Mouse (Mus musculus): ENCODE measurements around the gene Napsa. TPM values are rescaled to one million over a fixed set of nuclear protein-coding genes. Genes with fewer than 3 reads are reported as not detected.

Gene Napsa
- total RNA-seq, 2 experiments from 2014 or later = not detected

DNA sequence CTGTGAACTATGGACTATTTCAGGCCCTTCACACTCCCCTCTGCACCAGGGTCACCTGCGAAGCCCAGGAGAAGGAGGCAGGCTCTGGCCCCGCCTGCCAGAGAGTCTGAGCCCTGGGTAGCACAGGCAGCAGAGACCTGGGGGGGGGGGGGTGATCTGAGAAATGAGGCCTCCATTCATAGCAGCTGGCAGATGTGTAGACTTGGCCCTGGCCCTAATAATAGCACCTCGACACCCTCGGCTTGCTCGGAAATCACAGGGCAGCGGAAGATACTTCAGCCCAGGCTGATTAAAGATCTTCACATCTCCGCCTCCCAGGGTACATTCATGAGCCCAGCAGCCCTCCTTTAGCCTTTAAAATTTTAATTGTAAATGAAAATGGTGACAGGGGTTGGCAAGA lies 40.0 kb downstream of the Napsa start:
- intact Hi-C loops (cut with DNase I; ENCODE audit: low total_unique reads) = no loop called here
- DNase-seq = no peak

DNA sequence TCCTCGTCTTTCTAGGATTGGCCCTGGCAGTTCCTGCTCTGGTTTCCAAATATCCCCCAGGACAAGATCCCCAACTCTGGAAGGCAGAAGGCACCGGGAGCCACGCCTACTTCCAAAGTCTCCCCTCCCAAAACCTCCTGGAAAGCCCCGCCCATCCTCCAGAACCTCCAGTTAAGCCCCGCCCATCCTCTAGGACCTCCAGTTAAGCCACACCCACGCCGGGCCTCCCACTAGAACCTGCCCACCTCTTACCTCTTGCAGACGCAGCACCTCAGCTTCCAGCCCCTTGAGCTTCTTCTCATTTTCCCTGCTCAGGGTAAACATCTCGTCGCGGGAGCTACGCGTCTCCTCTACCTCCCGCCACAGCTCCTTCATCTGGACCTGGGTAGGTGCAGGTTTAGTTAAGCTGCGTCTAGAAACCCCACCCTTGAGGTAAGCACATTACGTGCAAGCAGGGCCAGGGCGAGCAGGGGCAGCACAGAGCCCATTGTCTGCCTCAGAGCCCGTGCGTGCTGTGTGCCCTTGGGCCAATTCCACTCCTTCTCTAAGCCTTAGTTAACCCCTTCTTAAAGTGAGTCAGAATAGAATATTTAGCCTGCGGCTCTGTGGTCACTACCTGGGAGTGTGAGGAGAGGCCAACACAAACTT lies 42.0 kb downstream of the Napsa start:
- intact Hi-C loops (cut with DNase I; ENCODE audit: low total_unique reads) = no loop called here

DNA sequence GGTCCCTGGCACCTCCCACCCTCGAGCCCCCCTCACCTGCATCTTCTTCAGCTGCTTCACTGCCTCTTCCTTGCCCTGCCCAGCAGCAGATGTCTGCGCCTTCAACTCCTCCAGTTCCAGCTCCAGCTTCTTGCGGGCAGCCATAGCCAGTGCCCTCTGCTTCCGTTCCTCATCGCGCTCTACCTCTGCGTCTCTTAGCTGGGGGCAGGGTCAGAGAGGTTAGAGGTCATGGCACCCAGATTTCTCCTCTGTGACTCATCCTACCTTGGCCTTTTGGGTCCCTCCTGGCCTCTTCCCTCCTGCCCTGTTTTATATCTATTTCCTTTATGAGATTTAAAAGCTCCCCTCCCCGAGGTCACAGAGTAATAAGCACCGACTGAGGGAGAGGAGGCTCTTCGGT lies 43.1 kb downstream of the Napsa start:
- no peak for DNase-seq
- intact Hi-C loops (cut with DNase I; ENCODE audit: low total_unique reads) = no loop called here

More for the DNA sequence above, 42.0 kb downstream of the Napsa start:
- DNase-seq = no peak

DNA sequence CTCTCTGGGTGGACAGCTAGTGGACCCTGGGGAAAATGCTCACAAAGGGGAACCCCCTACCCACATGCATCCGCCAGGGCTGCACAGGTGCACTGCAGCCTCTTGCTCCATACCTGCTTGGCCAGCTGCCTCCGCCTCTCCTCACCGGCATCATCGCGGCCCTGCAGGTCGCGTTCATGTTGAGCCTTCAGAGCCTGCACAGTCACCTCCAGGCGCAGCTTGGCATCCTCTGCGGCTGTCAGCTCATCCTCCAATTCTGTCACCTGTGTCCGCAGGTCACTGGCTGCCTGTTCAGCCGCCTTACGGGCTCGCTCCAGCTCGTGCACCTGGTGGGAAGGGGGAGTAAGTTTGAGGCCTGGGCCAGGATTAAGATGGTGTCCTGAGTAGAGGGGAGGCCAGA lies 43.8 kb downstream of the Napsa start:
- no peak for DNase-seq
- intact Hi-C loops (cut with DNase I; ENCODE audit: low total_unique reads) = no loop called here

DNA sequence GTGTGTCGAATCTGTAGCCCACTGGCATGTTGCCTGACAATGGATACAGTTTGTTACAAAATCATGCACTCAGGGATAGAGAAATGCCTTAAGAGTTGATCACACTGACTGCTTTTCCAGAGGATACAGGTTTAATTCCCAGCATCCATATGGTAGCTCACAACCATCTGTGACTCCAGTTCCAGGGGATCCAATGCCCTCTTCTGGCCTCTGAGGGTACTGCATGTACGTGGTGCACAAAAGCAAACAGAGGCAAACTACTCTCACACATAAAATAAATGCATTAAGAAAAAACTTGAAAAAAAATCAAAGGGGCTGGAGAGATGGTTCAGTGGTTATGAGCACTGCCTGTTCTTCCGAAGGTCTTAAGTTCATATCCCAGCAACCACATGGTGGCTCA lies 44.9 kb downstream of the Napsa start:
- no peak for DNase-seq
- intact Hi-C loops (cut with DNase I; ENCODE audit: low total_unique reads) = no loop called here

DNA sequence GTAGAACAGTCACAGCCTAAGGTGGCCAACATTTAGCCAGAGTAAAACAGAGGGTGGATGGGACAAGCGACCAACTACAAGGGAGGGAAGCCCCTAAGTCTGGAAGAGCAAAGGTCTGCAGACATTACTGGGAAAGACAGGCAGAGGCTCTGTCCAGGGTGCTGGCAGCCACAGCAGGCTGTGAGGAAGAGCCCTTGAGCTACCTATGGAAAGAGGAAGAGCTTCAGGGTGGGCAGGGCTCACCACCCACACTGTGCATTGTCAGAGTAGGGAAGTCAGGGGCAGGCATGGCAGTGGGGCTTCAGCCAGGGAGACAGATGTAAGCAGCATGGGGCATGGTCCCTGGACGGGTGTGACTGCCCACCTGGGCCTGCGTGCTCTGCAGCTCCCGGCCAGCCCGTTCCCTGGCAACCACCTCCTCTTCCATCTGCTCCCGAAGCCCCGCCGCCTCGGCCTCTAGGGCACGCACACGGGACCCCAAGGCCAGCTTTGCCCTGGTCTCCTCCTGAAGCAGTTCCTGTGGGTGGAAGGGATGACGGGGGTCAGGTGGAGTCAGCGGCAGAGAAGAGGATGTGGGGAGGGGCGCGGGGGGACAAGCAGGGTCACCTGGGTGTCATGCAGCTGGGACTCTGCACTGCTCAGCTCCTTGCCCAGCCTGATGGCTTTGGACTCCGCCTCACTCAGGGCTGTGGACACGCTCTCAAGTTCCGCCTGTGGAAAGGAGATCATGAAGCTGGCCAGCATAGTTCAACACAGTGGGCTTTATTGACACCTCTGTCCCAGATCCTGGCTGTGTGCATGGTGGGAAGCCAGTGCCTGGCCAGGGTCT lies 51.7 kb downstream of the Napsa start:
- DNase-seq = no peak
- intact Hi-C loops (cut with DNase I; ENCODE audit: low total_unique reads) = no loop called here

DNA sequence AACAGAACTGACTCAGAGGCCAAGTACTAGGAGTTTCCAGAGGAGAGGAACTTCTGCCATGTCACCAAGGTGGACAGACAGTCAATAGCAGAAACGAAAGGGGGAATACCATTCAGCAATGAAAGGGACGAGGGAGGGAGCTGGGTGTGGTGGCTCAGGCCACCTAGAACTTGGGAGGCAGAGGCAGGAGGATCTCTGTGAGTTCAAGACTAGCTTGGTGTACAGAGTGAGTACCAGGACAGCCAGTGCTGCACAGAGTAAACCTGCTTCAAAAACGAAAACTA lies 52.3 kb downstream of the Napsa start:
- DNase-seq = no peak
- intact Hi-C loops (cut with DNase I; ENCODE audit: low total_unique reads) = no loop called here

DNA sequence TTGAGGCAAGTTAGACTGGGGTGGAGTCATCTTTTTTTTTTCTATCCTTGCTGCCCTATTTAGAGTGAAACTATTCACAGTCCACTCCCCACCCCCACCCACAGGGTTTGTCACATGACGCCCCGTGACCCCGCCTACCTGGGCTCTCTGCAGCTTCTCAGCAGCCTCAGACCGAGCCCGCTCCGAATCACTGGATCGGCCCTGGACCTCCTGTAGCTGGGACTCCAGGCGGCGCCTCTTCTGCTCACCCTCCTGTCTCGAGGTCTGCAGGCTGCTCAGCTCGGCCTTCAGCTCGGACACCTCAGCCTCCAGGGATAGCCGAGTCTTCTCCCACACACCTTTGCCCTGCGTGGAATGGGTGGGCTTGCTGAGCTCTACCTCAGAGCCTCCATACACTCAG lies 52.6 kb downstream of the Napsa start:
- DNase-seq = no peak
- intact Hi-C loops (cut with DNase I; ENCODE audit: low total_unique reads) = no loop called here

DNA sequence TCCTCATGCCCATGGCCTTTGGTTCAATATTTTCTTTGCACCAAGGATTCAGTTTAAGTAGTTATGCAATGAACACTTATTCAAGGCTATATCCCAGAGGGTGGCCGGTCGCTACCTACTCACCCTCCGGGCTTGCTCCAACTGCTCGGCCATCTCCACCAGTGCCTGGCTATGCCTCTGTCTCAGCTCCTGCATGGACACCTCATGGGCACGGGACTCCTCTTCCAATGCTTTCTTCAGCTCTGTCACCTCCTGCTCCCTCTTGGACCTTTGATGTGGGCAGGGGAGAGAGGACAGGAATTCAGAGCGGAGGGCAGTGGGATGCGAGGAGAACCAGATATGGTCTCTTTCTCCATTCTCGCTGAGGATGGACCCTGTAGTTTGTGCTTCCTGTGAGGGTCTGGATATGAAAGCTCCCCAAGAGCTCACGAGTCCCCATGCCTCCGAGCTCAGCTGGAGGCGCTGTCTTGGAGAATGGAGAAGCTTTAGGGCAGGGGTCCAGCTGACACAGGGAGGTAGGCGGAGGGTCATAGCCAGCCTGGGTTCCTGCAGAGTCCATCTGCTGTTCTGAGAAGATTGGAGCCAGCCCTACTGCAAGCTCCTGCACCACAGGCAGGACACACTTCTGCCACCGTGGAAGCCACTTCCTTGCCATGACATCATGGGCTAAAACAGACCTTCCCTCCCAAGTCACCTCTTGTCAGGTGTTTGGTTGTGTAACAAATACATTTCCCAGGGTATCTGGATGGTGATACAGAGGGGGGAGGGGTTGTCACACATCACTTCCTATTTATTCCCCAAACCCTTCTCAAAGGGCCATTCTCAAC lies 53.3 kb downstream of the Napsa start:
- no peak for DNase-seq
- intact Hi-C loops (cut with DNase I; ENCODE audit: low total_unique reads) = no loop called here

DNA sequence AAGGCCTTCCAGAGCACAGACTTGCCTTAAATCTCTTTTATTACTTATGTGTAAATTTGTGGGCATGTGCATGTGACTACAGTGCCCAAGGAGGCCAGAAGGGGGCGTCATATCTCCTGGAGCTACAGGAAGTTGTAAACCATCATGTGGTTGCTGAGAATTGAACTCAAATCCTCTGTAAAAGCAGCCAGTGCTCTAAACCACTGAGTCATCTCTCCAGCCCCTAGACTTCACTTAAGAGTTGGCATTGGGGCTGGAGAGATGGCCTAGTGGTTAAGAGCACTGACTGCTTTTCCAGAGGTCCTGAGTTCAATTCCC lies 53.8 kb downstream of the Napsa start:
- DNase-seq = no peak
- intact Hi-C loops (cut with DNase I; ENCODE audit: low total_unique reads) = no loop called here

DNA sequence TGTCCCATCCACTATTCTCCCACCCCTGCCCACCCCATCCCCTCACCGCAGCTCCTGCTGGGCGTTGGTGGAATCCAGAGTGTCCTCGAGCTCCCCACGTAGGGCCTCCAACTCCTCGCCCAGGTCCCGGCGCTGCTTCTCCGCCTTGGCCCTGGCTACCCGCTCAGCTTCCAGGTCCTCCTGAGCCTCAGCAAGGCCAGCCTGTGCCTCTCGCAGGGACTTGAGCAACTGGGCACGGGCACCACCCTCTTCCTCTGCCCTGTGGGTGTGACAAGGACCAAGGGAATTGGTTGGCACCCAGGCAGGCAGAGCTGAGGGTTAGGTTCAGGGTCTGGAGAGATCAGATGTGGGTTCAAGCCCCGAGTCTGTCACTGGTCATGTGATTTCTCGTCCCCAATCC lies 54.8 kb downstream of the Napsa start:
- no peak for DNase-seq
- intact Hi-C loops (cut with DNase I; ENCODE audit: low total_unique reads) = no loop called here

DNA sequence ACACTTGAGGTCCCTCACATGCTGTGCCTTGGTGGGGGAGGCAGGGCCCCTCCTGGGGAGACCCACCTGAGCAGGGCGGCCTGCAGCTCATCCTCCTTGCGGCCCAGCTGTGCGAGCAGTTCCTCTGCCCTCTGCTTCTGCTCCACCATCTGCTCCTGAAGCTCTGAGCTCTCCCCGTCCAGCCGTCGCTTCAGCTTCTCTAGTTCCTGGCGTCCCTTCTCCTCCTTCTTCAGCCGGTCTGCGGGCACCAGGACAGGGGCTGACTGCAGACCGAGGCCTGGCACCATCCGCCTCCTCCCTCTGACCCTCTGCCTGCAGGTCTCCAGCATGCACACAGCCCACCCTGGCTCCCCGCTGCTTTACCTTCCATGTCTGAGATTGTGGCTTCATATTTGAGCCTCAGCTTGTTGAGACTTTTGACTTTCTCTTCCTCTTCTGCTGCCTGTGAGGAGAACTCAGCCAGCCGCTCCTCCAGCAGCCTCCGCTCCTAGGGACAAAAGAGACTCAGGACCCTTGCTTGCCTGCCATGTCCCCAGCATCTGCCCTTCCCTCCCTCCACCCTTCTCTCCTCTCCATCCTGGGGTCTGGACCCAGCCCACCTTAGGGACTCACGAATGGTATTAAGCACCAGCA lies 56.3 kb downstream of the Napsa start:
- intact Hi-C loops (cut with DNase I; ENCODE audit: low total_unique reads) = no loop called here
- DNase-seq = no peak

DNA sequence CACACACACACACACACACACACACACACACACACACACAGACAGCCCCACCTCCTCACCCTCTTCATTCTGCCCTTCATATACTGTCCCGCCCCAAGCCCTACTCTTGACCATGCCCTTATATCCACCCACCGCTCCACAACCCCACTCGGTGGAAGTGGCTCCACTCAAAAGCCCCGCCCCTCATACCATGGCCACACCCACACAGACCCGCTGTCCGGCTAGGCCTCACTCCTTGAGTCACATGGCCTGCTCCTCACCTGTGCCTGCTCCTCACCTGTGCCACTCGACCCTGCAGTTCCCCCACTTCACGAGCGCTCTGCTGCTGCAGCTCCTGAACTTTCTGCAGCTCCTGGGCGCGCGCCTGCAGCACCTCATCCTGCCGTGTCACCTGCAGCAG lies 58.3 kb downstream of the Napsa start:
- no peak for DNase-seq
- intact Hi-C loops (cut with DNase I; ENCODE audit: low total_unique reads) = no loop called here

DNA sequence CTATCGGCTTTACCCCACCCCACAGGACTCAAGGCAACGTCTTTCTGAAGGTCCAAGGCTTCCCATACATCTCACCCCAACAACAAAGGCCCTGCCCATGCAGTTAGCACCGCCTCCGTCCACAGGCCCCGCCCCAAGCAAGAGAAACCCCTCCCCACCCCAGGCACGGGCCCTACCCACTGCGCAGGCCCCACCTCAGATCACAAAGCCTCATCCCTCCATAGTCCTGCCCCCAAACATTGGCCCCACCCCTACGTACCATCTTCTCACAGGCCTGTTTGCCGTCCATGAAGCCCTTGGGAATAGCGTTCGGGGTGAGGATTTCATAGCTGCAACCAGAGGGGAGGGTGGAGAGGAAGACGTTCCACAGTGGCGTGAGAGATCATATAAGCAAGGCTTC lies 60.5 kb downstream of the Napsa start:
- no peak for DNase-seq
- intact Hi-C loops (cut with DNase I; ENCODE audit: low total_unique reads) = no loop called here

DNA sequence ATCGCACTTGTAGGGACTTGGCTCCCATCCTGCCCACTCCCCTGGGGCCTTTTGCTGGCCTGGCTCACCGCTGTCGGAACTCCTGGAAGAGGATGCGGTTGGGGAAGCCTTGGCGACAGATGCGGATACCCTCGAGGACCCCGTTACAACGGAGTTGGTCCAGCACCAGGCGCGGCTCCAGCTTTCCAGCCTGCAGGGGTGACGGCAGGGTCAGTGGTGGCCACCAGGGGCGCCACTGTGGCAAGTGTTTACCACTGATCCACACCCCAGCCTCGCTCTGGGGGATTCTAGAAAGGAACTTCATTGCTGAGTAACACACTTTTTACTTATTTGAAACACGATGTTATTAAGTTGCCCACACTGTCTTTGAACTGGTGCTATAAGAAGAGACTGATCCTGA lies 61.2 kb downstream of the Napsa start:
- intact Hi-C loops (cut with DNase I; ENCODE audit: low total_unique reads) = no loop called here
- peak; percentile 35 for DNase-seq

Small RNAs within 50 kb of the gene (microRNA-seq; reads per million reads assigned to microRNA genes)
- 0 to 0.50 reads per million in 2 experiments for gene Mir7053

Other genes starting within 250 kb of the Napsa start
- under 1 TPM; 0.35 to 0.49 TPM for gene Syt3, start 188.3 kb upstream of the Napsa start, total RNA-seq (2021)
- gene 1700008O03Rik, start 186.6 kb upstream of the Napsa start, total RNA-seq (2021) = not detected
- gene Lrrc4b, start 143.4 kb upstream of the Napsa start, total RNA-seq (2021) = 1 to 10 TPM in 1 of 2 experiments, under 1 TPM in 1; 0.51 to 1.3 TPM
- not detected for gene Aspdh, start 107.0 kb upstream of the Napsa start, total RNA-seq (2021)
- gene Josd2, start 104.4 kb upstream of the Napsa start, total RNA-seq (2021) = 10 to 100 TPM; 60.2 to 73.5 TPM
- gene Emc10, start 75.9 kb upstream of the Napsa start, total RNA-seq (2021) = 10 to 100 TPM; 44.1 to 48.8 TPM
- gene Fam71e1, start 75.8 kb upstream of the Napsa start, total RNA-seq (2021) = 1 to 10 TPM; 3.8 to 4.7 TPM
- 1,000 to 10,000 TPM; 3,999 to 4,490 TPM for gene Mybpc2, start 47.7 kb upstream of the Napsa start, total RNA-seq (2021)
- under 1 TPM; 0.16 to 0.18 TPM for gene Spib, start 40.3 kb upstream of the Napsa start, total RNA-seq (2021)
- 1 to 10 TPM; 7.0 to 7.8 TPM for gene Pold1, start 23.5 kb upstream of the Napsa start, total RNA-seq (2021)
- 10 to 100 TPM; 28.0 to 28.2 TPM for gene Nr1h2, start 18.4 kb upstream of the Napsa start, total RNA-seq (2021)
- 1 to 10 TPM; 2.9 to 3.1 TPM for gene Kcnc3, start 18.3 kb downstream of the Napsa start, total RNA-seq (2021)
- 10 to 100 TPM; 20.6 to 24.4 TPM for gene Myh14, start 98.5 kb downstream of the Napsa start, total RNA-seq (2021)
- not detected for gene Izumo2, start 136.4 kb downstream of the Napsa start, total RNA-seq (2021)
- gene Vrk3, start 176.0 kb downstream of the Napsa start, total RNA-seq (2021) = 10 to 100 TPM; 14.5 to 16.2 TPM
- gene Zfp473, start 178.7 kb downstream of the Napsa start, total RNA-seq (2021) = under 1 TPM in 1 of 2 experiments, not detected in 1; 0.16 TPM
- 10 to 100 TPM; 21.2 to 28.1 TPM for gene Nup62, start 243.7 kb downstream of the Napsa start, total RNA-seq (2021)
- gene Il4i1, start 244.0 kb downstream of the Napsa start, total RNA-seq (2021) = 1 to 10 TPM; 2.3 to 2.6 TPM
- gene Atf5, start 244.3 kb downstream of the Napsa start, total RNA-seq (2021) = 10 to 100 TPM; 54.5 to 62.2 TPM

All from gastrocnemius, postnatal 14 days (tissue).